1 mouse cellular context compared by ENCODE assay signal in the genomic region with DNA sequence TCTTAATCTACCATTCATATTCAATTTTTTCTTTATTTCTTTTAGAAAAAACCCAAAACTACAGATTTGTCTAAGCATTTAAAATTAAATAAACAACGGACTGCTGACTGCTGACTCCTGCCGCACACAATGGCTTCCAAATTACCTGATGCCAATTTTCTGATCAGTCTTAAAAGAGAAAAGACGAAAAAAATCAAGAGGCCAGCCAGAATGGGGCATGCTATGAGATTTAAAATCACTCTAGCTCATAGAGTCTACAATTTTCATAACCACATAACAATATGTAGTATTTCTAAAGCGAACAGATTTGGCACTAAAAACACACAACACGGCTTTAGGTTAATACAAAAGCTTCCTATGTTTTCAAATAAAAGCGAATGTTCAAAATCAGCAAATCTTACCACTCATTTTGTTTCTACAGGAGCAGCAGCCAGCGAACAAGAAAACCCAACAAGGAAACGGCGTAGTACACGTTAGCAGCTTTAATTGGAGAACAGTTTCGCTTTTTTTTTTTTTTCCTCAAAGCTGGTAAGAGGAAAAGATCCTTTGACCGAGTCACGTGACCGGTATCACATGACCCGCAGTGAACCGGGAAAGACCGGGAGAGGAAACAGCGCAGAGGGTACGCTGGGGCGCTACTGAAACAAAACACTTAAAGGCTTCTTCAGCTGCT.
TF ChIP-seq lines count a peak whose summit lies in the region.

No protein-coding gene starts in this region.

TF ChIP-seq in MEL, 35 proteins besides CTCF, POLR2A, EP300 and RAD21 (continued from another document):
- TF ChIP-seq ELF1 (IDR thresholded peaks at IDR 0.05; ENCODE audit: low read depth, low read length) (peak; percentile 81), ETS1 (IDR thresholded peaks at IDR 0.05; ENCODE audit: low read depth, low read length) (peak; percentile 70), TCF12 (IDR thresholded peaks at IDR 0.05; ENCODE audit: low read depth, low read length) (peak; percentile 40; the same call in 1 of the 2 replicates), POLR2AphosphoS2 (IDR thresholded peaks at IDR 0.05; ENCODE audit: low read length) (peak; percentile 67; the same call in 1 of the 2 replicates), SIN3A (IDR thresholded peaks at IDR 0.05; ENCODE audit: low read length) (peak; percentile 99), RCOR1 (IDR thresholded peaks at IDR 0.05; ENCODE audit: low read depth, low read length) (0 out of 2 replicates have a peak, but pooled peaks have one; percentile 17), HCFC1 (IDR thresholded peaks at IDR 0.05; ENCODE audit: low read depth, low read length) (peak; percentile 85)
TF ChIP-seq in MEL: peak in this region for 18.
